ENCODE assay signal across 13 mouse cellular contexts in genomic region chr16:97209997-97210396, GRCm38 (mm10). TPM values are rescaled to one million over a fixed set of nuclear protein-coding genes. Genes with fewer than 3 reads are reported as not detected.
DNase-seq lines count a peak whose midpoint lies in the region; ATAC-seq lines count a peak whose summit lies in the region.
"Had no signal": no experiment of that assay in that cellular context is flagged by ENCODE, and none has a peak within 500 bp of the region (broad histone marks: within the 10 kb centered on the region; RNA-seq: fewer than 3 reads in every experiment).

No protein-coding gene starts in this region.

- intact Hi-C loops in left cerebral cortex, postnatal 10 days (cut with DNase I): no loop called here

- peaks cover 9% of the 10 kb centered on the region for H3K4me1 ChIP-seq in forebrain, embryonic 15.5 days
- H3K4me1 ChIP-seq in forebrain, embryonic 11.5 days (replicated peaks; ENCODE audit: control insufficient read depth, insufficient read depth, low read length): no peaks in the 10 kb centered on the region
- H3K4me1 ChIP-seq: embryonic facial prominence, embryonic 15.5 days; limb, embryonic 12.5 days had no signal

- H3K4me2 ChIP-seq in forebrain, embryonic 15.5 days (replicated peaks): no peak overlapping the region
- H3K4me2 ChIP-seq in forebrain, embryonic 11.5 days (ENCODE audit: low read depth, low read length, severe bottlenecking): no peak overlapping the region
- H3K4me2 ChIP-seq: embryonic facial prominence, embryonic 15.5 days; limb, embryonic 12.5 days; midbrain, embryonic 11.5 days had no signal

- no peak overlapping the region for H3K9ac ChIP-seq in forebrain, embryonic 15.5 days (replicated peaks)
- no peak overlapping the region for H3K9ac ChIP-seq in forebrain, embryonic 11.5 days (ENCODE audit: low read length)
- H3K9ac ChIP-seq: embryonic facial prominence, embryonic 15.5 days; limb, embryonic 12.5 days had no signal

- 31% methylated on average over 5 of the region's 5 CpGs for WGBS in forebrain, embryonic 15.5 days
- 73% methylated on average over 5 of the region's 5 CpGs for WGBS in forebrain, embryonic 11.5 days

- no peaks in the 10 kb centered on the region for H3K9me3 ChIP-seq in forebrain, embryonic 15.5 days
- H3K9me3 ChIP-seq in forebrain, embryonic 11.5 days (ENCODE audit: control insufficient read depth, low read length): no peaks in the 10 kb centered on the region
- H3K9me3 ChIP-seq: embryonic facial prominence, embryonic 15.5 days had no signal

- H3K4me3 ChIP-seq in forebrain, embryonic 15.5 days: no peak overlapping the region
- no peak overlapping the region for H3K4me3 ChIP-seq in forebrain, embryonic 11.5 days (ENCODE audit: low read depth, low read length)
- H3K4me3 ChIP-seq: embryonic facial prominence, embryonic 15.5 days; limb, embryonic 12.5 days had no signal

- no peak for DNase-seq in forebrain, embryonic 11.5 days (ENCODE audit: low spot score)
- DNase-seq in cerebellum, adult 11-12 months: peak; percentile 3
- peak; percentile 5 to 57 for DNase-seq in frontal cortex, postnatal 25 days (ENCODE audit: low spot score in 2 of 2)
- peak; percentile 27 to 46 for DNase-seq in left cerebral cortex, postnatal 10 days (ENCODE audit: extremely low spot score in 1 of 2, low spot score in 2 of 2)
- DNase-seq in kidney, postnatal 25 days: no peak
- no peak for DNase-seq in adipocyte (ENCODE audit: low spot score)
- no peak for DNase-seq in urinary bladder, postnatal 4 days (ENCODE audit: low spot score in 2 of 2)

- H3K27me3 ChIP-seq in forebrain, embryonic 15.5 days: no peaks in the 10 kb centered on the region
- no peaks in the 10 kb centered on the region for H3K27me3 ChIP-seq in forebrain, embryonic 11.5 days (ENCODE audit: control insufficient read depth, insufficient read depth, low read length)
- H3K27me3 ChIP-seq: embryonic facial prominence, embryonic 15.5 days; limb, embryonic 12.5 days had no signal

- peak; percentile 78 for ATAC-seq in forebrain, embryonic 15.5 days (replicated peaks)
- no peak for ATAC-seq in forebrain, embryonic 11.5 days (replicated peaks; ENCODE audit: low FRiP score)

- H3K36me3 ChIP-seq in forebrain, embryonic 15.5 days: no peaks in the 10 kb centered on the region
- H3K36me3 ChIP-seq in forebrain, embryonic 11.5 days (ENCODE audit: control insufficient read depth, insufficient read depth, low read length): no peaks in the 10 kb centered on the region
- H3K36me3 ChIP-seq: embryonic facial prominence, embryonic 15.5 days; limb, embryonic 12.5 days had no signal

- no peak overlapping the region for H3K27ac ChIP-seq in forebrain, embryonic 15.5 days (replicated peaks)
- H3K27ac ChIP-seq in forebrain, embryonic 11.5 days (ENCODE audit: low read depth, low read length): no peak overlapping the region
- H3K27ac ChIP-seq: embryonic facial prominence, embryonic 15.5 days; limb, embryonic 12.5 days had no signal

RNA-seq across cellular contexts. Expression of gene Dscam, which starts 39.4 kb away (rescaled TPM):
- polyA plus RNA-seq in forebrain, embryonic 15.5 days (2015; fragmentation: Nextera tagmentation; extraction: Ambion mirVana): 7.7 and 8.0 TPM in 2 replicates
- 0.88 and 0.91 TPM in 2 replicates for polyA plus RNA-seq in forebrain, embryonic 11.5 days (2014; fragmentation: Nextera tagmentation; extraction: Ambion mirVana)
- 10 to 100 TPM; 44.4 to 45.7 TPM for total RNA-seq in left cerebral cortex, postnatal 10 days (2021)
- polyA plus RNA-seq: C2C12; heart, embryonic 16.5 days; limb, embryonic 12.5 days had no signal

Comparison
In these comparisons a context has a peak if more than half of its experiments do, and no peak if none do; other contexts are left out.
1. DNase-seq: peak in cerebellum, adult 11-12 months (single experiment), frontal cortex, postnatal 25 days (2 of 2) and left cerebral cortex, postnatal 10 days (2 of 2); none in forebrain, embryonic 11.5 days (single experiment), kidney, postnatal 25 days (0 of 2), adipocyte (single experiment) and urinary bladder, postnatal 4 days (0 of 2).